Mouse (Mus musculus) neutrophil, adult 5-6 weeks (primary cell): Measurements from ENCODE around the gene Ccdc61. TPM values are rescaled to one million over a fixed set of nuclear protein-coding genes. Genes with fewer than 3 reads are reported as not detected.
"Not testable (repeated sequence)": the region's sequence is repeated elsewhere in the genome, so short reads cannot be mapped to it uniquely, and the experiment has no call there.

Experiments used
- ATAC-seq: fragments of 151-379, 151-347 bp; 2 replicates; pipeline ENCODE4 v1.8.0; 2017; ENCODE audit warnings: mild to moderate bottlenecking, moderate TSS enrichment; ENCODE audit not compliant: insufficient number of reproducible peaks, poor library complexity, low FRiP score, severe bottlenecking; ENCODE audit errors: extremely low read depth
- total RNA-seq: library from RNA; stranded (forward); fragments of 200-1000 nt; gene quantifications from 2 replicates; pipeline ENCODE4 v1.2.3, GENCODE M21; 2017

The Ccdc61 gene
- total RNA-seq, 1 experiment from 2014 or later = 17.5 TPM

GRCm38 (mm10) chr7:18872014-18872802 lies 38.0 kb downstream of the Ccdc61 start:
- no peak for ATAC-seq

- not testable (repeated sequence) for ATAC-seq
Observed at GRCm38 (mm10) chr7:18871031-18871430, 39.2 kb downstream of the Ccdc61 start, which contains the start of gene Pglyrp1. Gene Pglyrp1, plus strand, starts transcription at chr7:18871331.

GRCm38 (mm10) chr7:18868491-18868890 lies 41.7 kb downstream of the Ccdc61 start:
- no peak for ATAC-seq

- no peak for ATAC-seq
Observed at GRCm38 (mm10) chr7:18862801-18863200, 47.4 kb downstream of the Ccdc61 start.

- no peak for ATAC-seq
Observed at GRCm38 (mm10) chr7:18858310-18858916, 51.8 kb downstream of the Ccdc61 start.

- no peak for ATAC-seq
Observed at GRCm38 (mm10) chr7:18848395-18848794, 61.8 kb downstream of the Ccdc61 start.

GRCm38 (mm10) chr7:18844811-18845210 lies 65.4 kb downstream of the Ccdc61 start:
- no peak for ATAC-seq

- no peak for ATAC-seq
Observed at GRCm38 (mm10) chr7:18841174-18841567, 69.0 kb downstream of the Ccdc61 start.

Other genes starting within 250 kb of the Ccdc61 start
- not detected in 2 replicates for gene Psg20, start 224.2 kb downstream of the Ccdc61 start, total RNA-seq
- not detected in 2 replicates for gene Psg22, start 192.3 kb downstream of the Ccdc61 start, total RNA-seq
- gene Psg19, start 111.9 kb downstream of the Ccdc61 start, total RNA-seq = not detected in 2 replicates
- not detected in 2 replicates for gene Psg17, start 88.8 kb downstream of the Ccdc61 start, total RNA-seq
- 0.49 TPM in 1 of 2 replicates, not detected in the other for gene Mill2, start 70.4 kb downstream of the Ccdc61 start, total RNA-seq
- 146 and 154 TPM in 2 replicates for gene Pglyrp1, start 39.1 kb downstream of the Ccdc61 start, total RNA-seq
- not detected in 2 replicates for gene Nova2, start 15.5 kb upstream of the Ccdc61 start, total RNA-seq
- not detected in 2 replicates for gene Nanos2, start 77.0 kb upstream of the Ccdc61 start, total RNA-seq
- gene Mypop, start 80.8 kb upstream of the Ccdc61 start, total RNA-seq = 0.74 and 2.0 TPM in 2 replicates
- gene Irf2bp1, start 93.6 kb upstream of the Ccdc61 start, total RNA-seq = 13.2 and 16.9 TPM in 2 replicates
- not detected in 2 replicates for gene Foxa3, start 113.1 kb upstream of the Ccdc61 start, total RNA-seq
- 64.8 and 67.0 TPM in 2 replicates for gene Sympk, start 114.0 kb upstream of the Ccdc61 start, total RNA-seq
- gene Rsph6a, start 144.3 kb upstream of the Ccdc61 start, total RNA-seq = 0.35 and 0.37 TPM in 2 replicates
- 3.1 and 3.4 TPM in 2 replicates for gene Dmwd, start 165.8 kb upstream of the Ccdc61 start, total RNA-seq
- gene Dmpk, start 173.4 kb upstream of the Ccdc61 start, total RNA-seq = 1.4 and 2.1 TPM in 2 replicates
- gene Six5, start 184.2 kb upstream of the Ccdc61 start, total RNA-seq = 0.12 TPM in 1 of 2 replicates, not detected in the other
- gene Gm4969, start 208.0 kb upstream of the Ccdc61 start, total RNA-seq = not detected in 2 replicates
- 11.3 and 13.3 TPM in 2 replicates for gene Fbxo46, start 209.4 kb upstream of the Ccdc61 start, total RNA-seq
- gene Qpctl, start 238.9 kb upstream of the Ccdc61 start, total RNA-seq = 3.8 and 5.3 TPM in 2 replicates
- gene Snrpd2, start 239.3 kb upstream of the Ccdc61 start, total RNA-seq = 26.4 and 33.0 TPM in 2 replicates